ENCODE assay signal across 8 mouse cellular contexts in genomic region chrX:153007021-153007684, GRCm38 (mm10). TPM values are rescaled to one million over a fixed set of nuclear protein-coding genes. Genes with fewer than 3 reads are reported as not detected.
DNase-seq lines count a peak whose midpoint lies in the region; ATAC-seq and TF ChIP-seq lines count a peak whose summit lies in the region.

No protein-coding gene starts in this region.

- H3K9ac ChIP-seq in CH12.LX (ENCODE audit: insufficient read depth, low read depth) = peak overlapping the region; percentile 50
- peak overlapping the region; percentile 61 for H3K9ac ChIP-seq in forebrain, embryonic 12.5 days
- H3K9ac ChIP-seq in heart, postnatal 0 days (replicated peaks; ENCODE audit: low read depth, low read length) = peak overlapping the region; percentile 51; the same call in 1 of the 2 replicates
- peak overlapping the region; percentile 35; the same call in 1 of the 2 replicates for H3K9ac ChIP-seq in liver, embryonic 15.5 days
- peak overlapping the region; percentile 62 for H3K9ac ChIP-seq in neural tube, embryonic 12.5 days

- peak; percentile 51 for TF ChIP-seq POLR2A in CH12.LX (IDR thresholded peaks at IDR 0.05; ENCODE audit: low read depth, low read length)
- TF ChIP-seq POLR2A in testis, adult 2 months (IDR thresholded peaks at IDR 0.05; ENCODE audit: control insufficient read depth, low read depth, low read length) = peak; percentile 63; the same call in 1 of the 2 replicates

- H3K27ac ChIP-seq in CH12.LX (ENCODE audit: insufficient read depth, low read depth) = peak overlapping the region; percentile 54; the same call in 1 of the 2 replicates
- H3K27ac ChIP-seq in forebrain, embryonic 12.5 days = peak overlapping the region; percentile 83
- H3K27ac ChIP-seq in heart, postnatal 0 days (ENCODE audit: low read depth) = 0 out of 2 replicates have a peak overlapping the region, but pooled peaks have one; percentile 13
- H3K27ac ChIP-seq in liver, embryonic 15.5 days (replicated peaks) = no peak overlapping the region; the same call in 1 of the 2 replicates
- H3K27ac ChIP-seq in neural tube, embryonic 12.5 days = no peak overlapping the region
- peak overlapping the region; percentile 78 for H3K27ac ChIP-seq in testis, adult 2 months (ENCODE audit: control insufficient read depth, insufficient read depth, low read depth, low read length)

- TF ChIP-seq RAD21 in CH12.LX (IDR thresholded peaks at IDR 0.05; ENCODE audit: low read depth, low read length) = no peak

- WGBS in forebrain, embryonic 12.5 days = 24% methylated on average over 44 of the region's 58 CpGs
- 16% methylated on average over 43 of the region's 58 CpGs for WGBS in heart, postnatal 0 days
- 14% methylated on average over 54 of the region's 58 CpGs for WGBS in liver, embryonic 15.5 days (ENCODE audit: insufficient replicate concordance)
- 23% methylated on average over 57 of the region's 58 CpGs for WGBS in neural tube, embryonic 12.5 days

- DNase-seq in CH12.LX (ENCODE audit: extremely low read depth) = peak; percentile 45
- peak; percentile 11 for DNase-seq in heart, postnatal 0 days (ENCODE audit: low spot score)
- peak; percentile 62 to 73 for DNase-seq in kidney, postnatal 25 days

- H3K79me2 ChIP-seq in CH12.LX (replicated peaks; ENCODE audit: control insufficient read depth, extremely low read depth, insufficient read depth, poor library complexity, severe bottlenecking) = no peaks in the 10 kb centered on the region

- no peaks in the 10 kb centered on the region for H3K27me3 ChIP-seq in CH12.LX (replicated peaks)
- 0 out of 2 replicates have a peak, but pooled peaks cover 3% of the 10 kb centered on the region for H3K27me3 ChIP-seq in forebrain, embryonic 12.5 days
- no peaks in the 10 kb centered on the region for H3K27me3 ChIP-seq in heart, postnatal 0 days (ENCODE audit: control insufficient read depth, insufficient read depth, low read length)
- H3K27me3 ChIP-seq in liver, embryonic 15.5 days = peaks cover 8% of the 10 kb centered on the region; the same call in 1 of the 2 replicates
- no peaks in the 10 kb centered on the region for H3K27me3 ChIP-seq in neural tube, embryonic 12.5 days (replicated peaks)
- no peaks in the 10 kb centered on the region for H3K27me3 ChIP-seq in testis, adult 2 months (ENCODE audit: control insufficient read depth, insufficient read depth, low read length)

- peak overlapping the region; percentile 44; the same call in 1 of the 2 replicates for H3K4me2 ChIP-seq in CH12.LX (ENCODE audit: insufficient read depth, low read depth, poor library complexity, severe bottlenecking)
- peak overlapping the region; percentile 59 for H3K4me2 ChIP-seq in forebrain, embryonic 12.5 days
- H3K4me2 ChIP-seq in heart, postnatal 0 days (ENCODE audit: low read depth, low read length) = peak overlapping the region; percentile 80
- H3K4me2 ChIP-seq in liver, embryonic 15.5 days = peak overlapping the region; percentile 77
- H3K4me2 ChIP-seq in neural tube, embryonic 12.5 days (replicated peaks) = peak overlapping the region; percentile 63

- in situ Hi-C loops in CH12.LX (cut with MboI; ENCODE audit: low pct_ligation_motif_present, low pct_unique_long_range_greater_than_20kb, low sequenced_read_pairs) = no loop called here

- no peak for TF ChIP-seq CTCF in CH12.LX (conservative IDR thresholded peaks at IDR 0.05 in 1 of 2, IDR thresholded peaks at IDR 0.05 in 1 of 2; ENCODE audit: low read depth in 2 of 2, low read length in 2 of 2)
- no peak for TF ChIP-seq CTCF in heart, postnatal 0 days (IDR thresholded peaks at IDR 0.05; ENCODE audit: low read depth)
- TF ChIP-seq CTCF in testis, adult 2 months (IDR thresholded peaks at IDR 0.05; ENCODE audit: control insufficient read depth, insufficient read depth, insufficient replicate concordance, low read depth, low read length) = no peak

- no peak for TF ChIP-seq EP300 in CH12.LX (IDR thresholded peaks at IDR 0.05; ENCODE audit: low read length)
- TF ChIP-seq EP300 in heart, postnatal 0 days (IDR thresholded peaks at IDR 0.05; ENCODE audit: low read depth) = no peak

- no peaks in the 10 kb centered on the region for H3K4me1 ChIP-seq in CH12.LX (ENCODE audit: control insufficient read depth in 1 of 2, insufficient read depth in 2 of 2)
- no peaks in the 10 kb centered on the region for H3K4me1 ChIP-seq in forebrain, embryonic 12.5 days
- no peaks in the 10 kb centered on the region for H3K4me1 ChIP-seq in heart, postnatal 0 days (ENCODE audit: control insufficient read depth, insufficient read depth)
- H3K4me1 ChIP-seq in liver, embryonic 15.5 days (replicated peaks) = no peaks in the 10 kb centered on the region
- H3K4me1 ChIP-seq in neural tube, embryonic 12.5 days = no peaks in the 10 kb centered on the region
- H3K4me1 ChIP-seq in testis, adult 2 months (ENCODE audit: control insufficient read depth, insufficient read depth, low read length) = peaks cover 2% of the 10 kb centered on the region; the same call in 1 of the 2 replicates

- peak overlapping the region; percentile 52 to 91 (median 69) for H3K4me3 ChIP-seq in CH12.LX (replicated peaks in 1 of 3; ENCODE audit: low read depth in 2 of 3, low read length in 2 of 3, poor library complexity in 1 of 3)
- H3K4me3 ChIP-seq in forebrain, embryonic 12.5 days (replicated peaks) = peak overlapping the region; percentile 55
- H3K4me3 ChIP-seq in heart, postnatal 0 days (ENCODE audit: low read depth, low read length) = peak overlapping the region; percentile 57
- peak overlapping the region; percentile 60 for H3K4me3 ChIP-seq in liver, embryonic 15.5 days (replicated peaks)
- peak overlapping the region; percentile 52 for H3K4me3 ChIP-seq in neural tube, embryonic 12.5 days
- peak overlapping the region; percentile 95 for H3K4me3 ChIP-seq in testis, adult 2 months (ENCODE audit: control insufficient read depth, low read depth, low read length)

- H3K36me3 ChIP-seq in CH12.LX (replicated peaks in 1 of 2; ENCODE audit: control insufficient read depth in 1 of 2, insufficient read depth in 1 of 2, low read length in 1 of 2) = no peaks in the 10 kb centered on the region
- no peaks in the 10 kb centered on the region for H3K36me3 ChIP-seq in forebrain, embryonic 12.5 days (replicated peaks)
- H3K36me3 ChIP-seq in heart, postnatal 0 days (replicated peaks; ENCODE audit: control insufficient read depth, insufficient read depth, low read length) = no peaks in the 10 kb centered on the region
- no peaks in the 10 kb centered on the region for H3K36me3 ChIP-seq in liver, embryonic 15.5 days (replicated peaks)
- H3K36me3 ChIP-seq in neural tube, embryonic 12.5 days = no peaks in the 10 kb centered on the region
- H3K36me3 ChIP-seq in testis, adult 2 months (ENCODE audit: control insufficient read depth, insufficient read depth, low read length) = no peaks in the 10 kb centered on the region

- peak; percentile 88 for ATAC-seq in cerebellum, adult (ENCODE audit: insufficient number of reproducible peaks, low FRiP score, low TSS enrichment)
- peak; percentile 88 for ATAC-seq in forebrain, embryonic 12.5 days (ENCODE audit: low FRiP score)
- ATAC-seq in heart, postnatal 0 days (ENCODE audit: insufficient read depth, low read depth) = peak; percentile 81
- peak; percentile 88 for ATAC-seq in liver, embryonic 15.5 days (ENCODE audit: insufficient read depth)
- peak; percentile 89 for ATAC-seq in neural tube, embryonic 12.5 days (ENCODE audit: low FRiP score, low read depth)

- H3K9me3 ChIP-seq in CH12.LX (replicated peaks; ENCODE audit: low read length) = no peaks in the 10 kb centered on the region
- no peaks in the 10 kb centered on the region for H3K9me3 ChIP-seq in forebrain, embryonic 12.5 days
- H3K9me3 ChIP-seq in heart, postnatal 0 days (replicated peaks; ENCODE audit: control insufficient read depth, low read length) = no peaks in the 10 kb centered on the region
- no peaks in the 10 kb centered on the region for H3K9me3 ChIP-seq in liver, embryonic 15.5 days (replicated peaks)
- H3K9me3 ChIP-seq in neural tube, embryonic 12.5 days = no peaks in the 10 kb centered on the region

- dilution Hi-C loops in CH12.LX (cut with MboI; ENCODE audit: extremely low pct_ligation_motif_present, extremely low pct_unique_long_range_greater_than_20kb, low sequenced_read_pairs) = no loop called here

TF ChIP-seq in CH12.LX, 34 proteins besides CTCF, POLR2A, EP300 and RAD21 (continues in another document):
- TF ChIP-seq E2F4 (IDR thresholded peaks at IDR 0.05; ENCODE audit: insufficient replicate concordance, low read depth, low read length) (no peak), BHLHE40 (IDR thresholded peaks at IDR 0.05; ENCODE audit: low read depth, low read length) (no peak), NELFE (IDR thresholded peaks at IDR 0.05; ENCODE audit: low read depth, low read length) (no peak), TCF12 (IDR thresholded peaks at IDR 0.05; ENCODE audit: low read depth, low read length) (no peak), MAX (IDR thresholded peaks at IDR 0.05; ENCODE audit: low read length) (no peak), MXI1 (IDR thresholded peaks at IDR 0.05; ENCODE audit: low read depth, low read length) (no peak; the same call in 1 of the 2 replicates), MAZ (IDR thresholded peaks at IDR 0.05; ENCODE audit: low read depth, low read length) (no peak), ZC3H11A (IDR thresholded peaks at IDR 0.05; ENCODE audit: low read depth, low read length) (no peak)

RNA-seq across cellular contexts. Expression of gene Usp51, which starts 0.9 kb away (rescaled TPM):
- total RNA-seq in CH12.LX (2012; rRNA removed) (1.6 and 3.2 TPM in 2 replicates), CH12.LX (2014; rRNA removed) (3.9 and 4.2 TPM in 2 replicates)
- 2.6 and 3.0 TPM in 2 replicates for polyA plus RNA-seq in CH12.LX (2012; ENCODE audit: insufficient read length, low read depth)
- 3.3 and 5.1 TPM in 2 replicates for polyA plus RNA-seq in forebrain, embryonic 12.5 days (2016; fragmentation: Nextera tagmentation; extraction: Ambion mirVana)
- 0.73 TPM in 1 of 2 replicates, not detected in the other for total RNA-seq in heart, postnatal 0 days (2014; rRNA removed; ENCODE audit: low replicate concordance)
- 0.19 and 0.22 TPM in 2 replicates for polyA plus RNA-seq in heart, postnatal 0 days (2015; fragmentation: Nextera tagmentation; extraction: Ambion mirVana)
- polyA plus RNA-seq in liver, embryonic 15.5 days (2015; fragmentation: Nextera tagmentation; extraction: Ambion mirVana) = 0.22 and 0.30 TPM in 2 replicates
- polyA plus RNA-seq in neural tube, embryonic 12.5 days (2016; fragmentation: Nextera tagmentation; extraction: Ambion mirVana) = 2.4 and 2.5 TPM in 2 replicates
- 0.97 and 1.4 TPM in 2 replicates for polyA plus RNA-seq in testis, adult 2 months (2012; rRNA removed)

RNA-seq across cellular contexts. Expression of gene Mageh1, which starts 30.2 kb away (rescaled TPM):
- total RNA-seq in CH12.LX (2012; rRNA removed) = 11.3 and 11.7 TPM in 2 replicates
- 13.3 and 15.2 TPM in 2 replicates for total RNA-seq in CH12.LX (2014; rRNA removed)
- 8.7 and 9.5 TPM in 2 replicates for polyA plus RNA-seq in CH12.LX (2012; ENCODE audit: insufficient read length, low read depth)
- polyA plus RNA-seq in forebrain, embryonic 12.5 days (2016; fragmentation: Nextera tagmentation; extraction: Ambion mirVana) = 86.0 and 92.4 TPM in 2 replicates
- 24.9 and 28.2 TPM in 2 replicates for total RNA-seq in heart, postnatal 0 days (2014; rRNA removed; ENCODE audit: low replicate concordance)
- polyA plus RNA-seq in heart, postnatal 0 days (2015; fragmentation: Nextera tagmentation; extraction: Ambion mirVana) = 26.8 and 29.3 TPM in 2 replicates
- polyA plus RNA-seq in liver, embryonic 15.5 days (2015; fragmentation: Nextera tagmentation; extraction: Ambion mirVana) = 6.1 and 6.6 TPM in 2 replicates
- polyA plus RNA-seq in neural tube, embryonic 12.5 days (2016; fragmentation: Nextera tagmentation; extraction: Ambion mirVana) = 65.9 and 79.0 TPM in 2 replicates
- polyA plus RNA-seq in testis, adult 2 months (2012; rRNA removed) = 1.0 and 1.2 TPM in 2 replicates

Comparison
In these comparisons a context has a peak if more than half of its experiments do, and no peak if none do; other contexts are left out.
1. DNase-seq: peak in every context shown above with its lines; median percentile 68 in kidney, postnatal 25 days; 45 in CH12.LX; 11 in heart, postnatal 0 days.
2. H3K27ac ChIP-seq: peak in CH12.LX (single experiment), forebrain, embryonic 12.5 days (single experiment), heart, postnatal 0 days (single experiment) and testis, adult 2 months (single experiment); none in liver, embryonic 15.5 days (single experiment) and neural tube, embryonic 12.5 days (single experiment).
3. Peak in every context shown above with its lines, with median percentiles within 50 percentile points of each other: H3K4me2 ChIP-seq, H3K4me3 ChIP-seq, H3K9ac ChIP-seq and ATAC-seq.